Mouse (Mus musculus) heart, embryonic 14.5 days (tissue): ENCODE results near the gene Gm7075. TPM values are rescaled to one million over a fixed set of nuclear protein-coding genes. Genes with fewer than 3 reads are reported as not detected.

Experiments used
- ATAC-seq: fragments of 200-750 bp; cut with Nextera tagmentation; 2 replicates; pipeline ENCODE4 v1.8.0; 2017; ENCODE audit warnings: low read depth, moderate TSS enrichment; ENCODE audit not compliant: insufficient number of reproducible peaks, insufficient read depth, low FRiP score
- H3K27ac ChIP-seq, 2 experiments: fragments of 200-500 bp in 1 of 2; fragments of 300-500 bp in 1 of 2; sonication (generic) in 1 of 2; replicated peaks in 1 of 2; 2 replicates each; pipeline ENCODE4 v1.5.1; 2012 to 2014; ENCODE audit warnings: low read depth in 2 of 2, low read length in 2 of 2, control low read depth in 1 of 2, mild to moderate bottlenecking in 1 of 2, mixed read lengths in 1 of 2; ENCODE audit not compliant: control insufficient read depth in 1 of 2, insufficient read depth in 1 of 2
- H3K27me3 ChIP-seq: fragments of 300-500 bp; sonication (generic); 2 replicates; pipeline ENCODE4 v1.6.1; 2014; ENCODE audit warnings: mild to moderate bottlenecking, low read length, control low read depth; ENCODE audit not compliant: control insufficient read depth, insufficient read depth
- H3K36me3 ChIP-seq: fragments of 300-500 bp; sonication (generic); 2 replicates; pipeline ENCODE4 v1.6.1; 2014; ENCODE audit warnings: mild to moderate bottlenecking, control low read depth, low read length, mixed read lengths; ENCODE audit not compliant: control insufficient read depth, insufficient read depth
- H3K4me1 ChIP-seq, 2 experiments: fragments of 200-500 bp in 1 of 2; fragments of 300-500 bp in 1 of 2; sonication (generic) in 1 of 2; 2 replicates each; pipeline ENCODE4 v1.6.1; 2012 to 2014; ENCODE audit warnings: low read length in 2 of 2, control low read depth in 1 of 2, mixed read lengths in 1 of 2; ENCODE audit not compliant: control insufficient read depth in 2 of 2, insufficient read depth in 2 of 2
- H3K4me2 ChIP-seq: fragments of 300-500 bp; sonication (generic); 2 replicates; pipeline ENCODE4 v1.6.1; 2014; ENCODE audit warnings: mild to moderate bottlenecking, low read length
- H3K4me3 ChIP-seq, 2 experiments: fragments of 200-500 bp in 1 of 2; fragments of 300-500 bp in 1 of 2; sonication (generic) in 1 of 2; 2 replicates each; pipeline ENCODE4 v1.5.1; 2012 to 2014; ENCODE audit warnings: low read length in 2 of 2, mild to moderate bottlenecking in 2 of 2, control low read depth in 1 of 2, low read depth in 1 of 2, moderate library complexity in 1 of 2; ENCODE audit not compliant: control insufficient read depth in 1 of 2, insufficient read depth in 1 of 2
- H3K9ac ChIP-seq: fragments of 300-500 bp; sonication (generic); 2 replicates; pipeline ENCODE4 v1.6.1; 2014; ENCODE audit warnings: mild to moderate bottlenecking, low read length
- H3K9me3 ChIP-seq: fragments of 300-500 bp; sonication (generic); 2 replicates; pipeline ENCODE4 v1.6.1; 2016; ENCODE audit warnings: low read length, control low read depth; ENCODE audit not compliant: control insufficient read depth
- WGBS: fragments of 180-500 bp; shearing (Covaris S2); extraction: QIAGEN DNeasy Blood & Tissue Kit; methylation state at CpG from one replicate; pipeline ENCODE4 v1.1.7; 2014; 5-methylcytosine and 5-hydroxymethylcytosine counted together
- polyA plus RNA-seq: library from polyadenylated mRNA; unstranded; fragments of >200 nt; fragmentation: Nextera tagmentation; extraction: Ambion mirVana; gene quantifications from 2 replicates; pipeline ENCODE4 v1.2.1, GENCODE M21; 2014

Gm7075 gene
- polyA plus RNA-seq, 1 experiment from 2014 or later: not detected

DNA sequence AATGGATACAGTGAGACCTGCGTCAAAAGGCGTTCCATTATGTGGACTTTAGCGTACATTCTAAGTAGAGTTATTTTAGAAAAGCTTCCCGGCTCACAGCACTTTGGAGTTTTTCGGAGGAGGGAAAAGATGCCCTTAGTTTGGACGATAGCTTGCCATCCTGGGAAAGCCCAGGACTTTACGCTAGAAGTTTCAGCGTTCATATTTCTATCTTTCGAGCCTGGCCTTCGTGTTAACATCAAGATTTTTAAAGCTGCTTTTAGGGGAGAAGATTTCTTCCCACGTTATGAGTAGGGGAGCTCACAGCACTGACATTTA lies 7.4 kb upstream of the Gm7075 start:
- H3K4me1 ChIP-seq: peaks cover 0 to 2% of the 10 kb centered on the region in 2 experiments; a peak in 1 of 4 replicates
- peak overlapping the region; percentile 33 to 34; a peak in 1 of 4 replicates for H3K27ac ChIP-seq
- H3K4me2 ChIP-seq: peak overlapping the region; percentile 74
- no peak for ATAC-seq
- H3K9me3 ChIP-seq: no peaks in the 10 kb centered on the region
- H3K9ac ChIP-seq: peak overlapping the region; percentile 88
- no peaks in the 10 kb centered on the region for H3K36me3 ChIP-seq
- H3K27me3 ChIP-seq: no peaks in the 10 kb centered on the region
- WGBS: 1% methylated on average over 11 of the region's 11 CpGs
- H3K4me3 ChIP-seq: peak overlapping the region; percentile 42 to 70

DNA sequence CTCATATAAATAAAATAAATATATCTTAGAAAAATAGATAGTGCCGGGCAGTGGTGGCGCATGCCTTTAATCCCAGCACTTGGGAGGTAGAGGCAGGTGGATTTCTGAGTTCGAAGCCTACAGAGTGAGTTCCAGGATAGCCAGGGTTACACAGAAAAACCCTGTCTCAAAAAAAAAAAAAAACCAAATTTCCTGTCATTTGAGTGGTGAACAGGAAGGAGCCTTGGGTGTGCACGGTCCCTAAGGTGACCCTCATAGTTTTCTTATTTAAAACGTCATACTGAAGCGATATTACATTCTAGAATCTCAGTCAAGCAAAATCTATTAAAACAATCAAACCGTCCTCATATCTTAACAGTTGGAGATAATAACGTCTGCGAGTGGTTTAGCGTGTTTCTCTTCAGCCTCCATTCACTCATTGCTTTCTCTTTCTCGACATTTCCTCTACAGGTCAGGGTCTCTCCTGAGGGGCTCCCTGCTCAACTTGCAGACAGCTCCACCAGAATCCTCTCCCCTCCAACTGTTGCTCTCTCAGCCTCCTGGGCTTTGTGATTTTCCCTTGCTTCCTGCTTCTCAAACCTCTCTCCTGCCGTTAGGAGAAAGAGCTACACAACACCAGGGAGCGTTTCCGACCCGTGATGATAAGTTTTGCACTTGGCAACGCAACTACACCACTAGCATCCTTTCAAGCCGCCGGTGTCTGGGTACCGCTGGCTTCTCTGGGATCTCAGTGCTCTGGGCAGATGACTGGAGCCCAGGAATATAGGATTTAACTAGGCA lies 6.8 kb upstream of the Gm7075 start:
- Histone ChIP-seq H3K4me1 (peaks cover 0 to 2% of the 10 kb centered on the region in 2 experiments; a peak in 1 of 4 replicates), H3K36me3 (no peaks in the 10 kb centered on the region), H3K27ac (peak overlapping the region; percentile 25 to 34; a peak in 2 of 4 replicates), H3K4me2 (peak overlapping the region; percentile 74), H3K4me3 (peak overlapping the region; percentile 42 to 70), H3K9me3 (no peaks in the 10 kb centered on the region), H3K9ac (peak overlapping the region; percentile 88), H3K27me3 (no peaks in the 10 kb centered on the region)
- no peak for ATAC-seq
- 19% methylated on average over 19 of the region's 19 CpGs for WGBS

DNA sequence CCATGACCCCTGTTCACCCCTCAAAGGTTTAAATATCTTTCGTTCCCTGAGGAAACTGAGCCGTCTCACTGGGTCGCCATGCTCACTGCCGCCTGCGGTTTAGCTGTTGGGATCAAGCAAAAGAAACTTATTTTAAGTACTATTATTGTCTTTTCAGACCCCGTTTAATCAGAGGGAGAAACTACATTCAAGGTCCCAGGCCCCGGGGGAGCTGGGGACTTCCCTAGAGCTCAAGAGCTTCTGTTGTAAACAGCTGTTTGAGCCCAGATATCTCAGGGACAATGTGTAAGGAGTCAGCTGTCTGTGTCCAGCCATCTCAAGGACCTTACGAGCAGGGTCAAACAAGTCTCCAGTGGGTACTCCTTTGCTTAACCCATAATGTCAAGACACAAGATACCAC lies 5.6 kb upstream of the Gm7075 start:
- Histone ChIP-seq H3K4me3 (no peak overlapping the region), H3K27me3 (no peaks in the 10 kb centered on the region), H3K4me1 (peaks cover 0 to 2% of the 10 kb centered on the region in 2 experiments; a peak in 1 of 4 replicates), H3K27ac (no peak overlapping the region), H3K4me2 (no peak overlapping the region), H3K9me3 (no peaks in the 10 kb centered on the region), H3K36me3 (no peaks in the 10 kb centered on the region), H3K9ac (no peak overlapping the region)
- 82% methylated on average over 8 of the region's 8 CpGs for WGBS
- ATAC-seq: no peak

DNA sequence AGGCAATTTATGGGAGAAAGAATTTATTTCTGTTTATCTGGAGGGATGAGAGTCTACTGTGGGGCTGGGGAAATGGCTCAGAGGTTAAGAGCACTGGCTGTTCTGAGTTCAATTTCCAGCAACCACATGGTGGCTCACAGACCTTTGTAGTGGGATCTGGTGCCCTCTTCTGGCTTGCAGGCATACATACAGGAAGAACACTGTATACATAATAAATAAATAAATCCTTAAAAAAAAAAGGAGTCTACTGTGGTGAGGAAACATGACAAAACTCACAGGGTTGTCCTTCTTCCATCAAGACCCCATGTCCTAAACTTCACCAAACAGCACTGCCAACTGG lies 2.9 kb upstream of the Gm7075 start:
- Histone ChIP-seq H3K27me3 (no peaks in the 10 kb centered on the region), H3K27ac (no peak overlapping the region), H3K4me3 (no peak overlapping the region), H3K9ac (no peak overlapping the region), H3K4me2 (no peak overlapping the region), H3K9me3 (no peaks in the 10 kb centered on the region), H3K36me3 (no peaks in the 10 kb centered on the region), H3K4me1 (peaks cover 0 to 2% of the 10 kb centered on the region in 2 experiments; a peak in 1 of 4 replicates)
- ATAC-seq: no peak

DNA sequence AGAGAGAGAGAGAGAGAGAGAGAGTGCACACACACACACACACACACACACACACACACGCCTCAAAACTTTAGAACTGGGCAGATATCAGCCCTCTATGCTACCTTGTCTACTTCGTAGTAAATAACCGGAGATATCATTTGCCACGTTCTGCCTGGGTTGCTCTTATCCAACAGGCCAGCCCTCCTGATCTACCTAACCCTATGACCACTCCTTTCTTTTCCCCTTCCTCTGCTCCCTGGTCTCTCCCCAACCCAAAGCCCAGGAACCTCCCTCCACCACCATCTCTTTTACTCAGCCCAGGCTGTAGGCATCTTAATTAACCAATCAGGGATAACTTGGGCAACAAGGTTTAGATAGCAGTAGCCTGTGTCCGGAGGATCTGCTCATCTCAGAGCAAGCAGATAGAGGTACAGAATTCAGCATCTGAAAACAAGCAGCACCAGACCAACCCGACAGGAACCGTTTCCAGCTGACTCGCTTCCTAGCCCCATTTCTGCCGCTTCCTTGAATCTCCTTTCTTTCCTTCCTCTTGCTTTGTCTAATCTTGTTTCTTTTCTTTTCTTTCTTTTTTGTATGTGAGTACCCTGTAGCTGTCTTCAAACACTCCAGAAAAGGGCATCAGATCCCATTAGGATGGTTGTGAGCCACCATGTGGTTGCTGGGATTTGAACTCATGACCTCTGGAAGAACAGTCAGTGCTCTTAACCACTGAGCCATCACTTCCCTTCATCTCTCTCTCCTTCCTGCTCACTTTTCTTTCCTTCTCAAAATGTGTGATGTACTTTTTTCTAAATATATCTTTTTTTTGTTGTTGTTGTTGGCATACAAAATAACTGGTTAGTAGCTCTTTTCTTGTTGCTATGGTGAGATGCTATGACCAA lies 2.2 kb upstream of the Gm7075 start:
- H3K4me2 ChIP-seq: no peak overlapping the region
- no peaks in the 10 kb centered on the region for H3K9me3 ChIP-seq
- H3K27me3 ChIP-seq: no peaks in the 10 kb centered on the region
- H3K36me3 ChIP-seq: no peaks in the 10 kb centered on the region
- peaks cover 0 to 2% of the 10 kb centered on the region in 2 experiments; a peak in 1 of 4 replicates for H3K4me1 ChIP-seq
- 79% methylated on average over 9 of the region's 9 CpGs for WGBS
- H3K4me3 ChIP-seq: no peak overlapping the region
- no peak for ATAC-seq
- no peak overlapping the region for H3K9ac ChIP-seq
- H3K27ac ChIP-seq: no peak overlapping the region

DNA sequence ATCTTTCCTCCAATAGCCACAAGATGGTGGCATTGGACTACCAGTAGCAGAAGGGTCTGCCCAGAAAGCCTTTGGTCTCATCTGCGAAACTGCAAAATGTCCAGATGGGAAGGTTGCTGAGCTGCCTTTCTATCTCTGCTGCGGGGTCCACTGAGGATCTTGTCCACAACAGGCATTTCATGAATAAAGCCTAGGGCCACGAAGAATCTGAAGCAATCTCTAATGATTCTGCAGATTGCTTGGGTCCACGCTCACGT lies 1.1 kb upstream of the Gm7075 start:
- WGBS: 83% methylated on average over 5 of the region's 5 CpGs
- H3K9me3 ChIP-seq: no peaks in the 10 kb centered on the region
- H3K4me1 ChIP-seq: no peaks in the 10 kb centered on the region
- H3K9ac ChIP-seq: no peak overlapping the region
- no peaks in the 10 kb centered on the region for H3K27me3 ChIP-seq
- no peak overlapping the region for H3K27ac ChIP-seq
- no peaks in the 10 kb centered on the region for H3K36me3 ChIP-seq
- H3K4me3 ChIP-seq: no peak overlapping the region
- ATAC-seq: no peak
- no peak overlapping the region for H3K4me2 ChIP-seq

DNA sequence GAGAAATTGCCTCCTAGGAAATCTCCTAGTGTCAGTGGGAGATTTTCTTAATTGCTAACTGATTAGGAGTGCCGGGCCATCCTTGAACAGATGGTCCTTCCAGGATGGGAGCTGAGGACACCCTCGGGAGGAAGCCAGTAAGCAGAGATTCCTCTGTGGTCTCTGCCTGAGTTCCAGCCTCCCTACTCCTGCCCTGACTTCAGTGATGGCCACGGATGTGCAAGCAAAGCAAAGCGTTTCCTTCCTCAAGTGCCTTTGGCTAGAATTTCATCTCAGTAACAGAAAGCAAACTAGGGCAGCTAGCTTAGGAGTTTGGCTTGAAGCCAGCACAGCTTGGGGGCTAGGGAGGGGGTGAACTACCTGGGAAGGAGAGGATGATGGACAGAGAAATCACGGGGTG lies 4.5 kb downstream of the Gm7075 start:
- ATAC-seq: no peak
- WGBS: 45% methylated on average over 5 of the region's 5 CpGs
- H3K36me3 ChIP-seq: no peaks in the 10 kb centered on the region

More for the DNA sequence above, 4.5 kb downstream of the Gm7075 start:
- Histone ChIP-seq H3K9ac (no peak overlapping the region), H3K9me3 (no peaks in the 10 kb centered on the region), H3K27ac (no peak overlapping the region), H3K4me1 (no peaks in the 10 kb centered on the region), H3K4me3 (no peak overlapping the region), H3K27me3 (no peaks in the 10 kb centered on the region), H3K4me2 (no peak overlapping the region)
